Mouse (Mus musculus) adrenal gland, postnatal 14 days (tissue): ENCODE results near the gene Trp53i11. TPM values are rescaled to one million over a fixed set of nuclear protein-coding genes. Genes with fewer than 3 reads are reported as not detected.
A peak's percentile ranks its signal among the peaks of the same experiment; 100 is the strongest.

Source experiments
- DNase-seq: peaks from one replicate; pipeline ENCODE4 v3.0.0; 2021; ENCODE audit warnings: mixed read lengths
- total RNA-seq: library from RNA; stranded (reverse); gene quantifications from 2 replicates; pipeline ENCODE4 v1.2.3, GENCODE M21; 2021

The Trp53i11 gene
- total RNA-seq, 1 experiment from 2014 or later = 70.9 TPM

GRCm38 (mm10) chr2:93199531-93199974, 12.2 kb downstream of the Trp53i11 start:
- peak; percentile 75 for DNase-seq

DNA sequence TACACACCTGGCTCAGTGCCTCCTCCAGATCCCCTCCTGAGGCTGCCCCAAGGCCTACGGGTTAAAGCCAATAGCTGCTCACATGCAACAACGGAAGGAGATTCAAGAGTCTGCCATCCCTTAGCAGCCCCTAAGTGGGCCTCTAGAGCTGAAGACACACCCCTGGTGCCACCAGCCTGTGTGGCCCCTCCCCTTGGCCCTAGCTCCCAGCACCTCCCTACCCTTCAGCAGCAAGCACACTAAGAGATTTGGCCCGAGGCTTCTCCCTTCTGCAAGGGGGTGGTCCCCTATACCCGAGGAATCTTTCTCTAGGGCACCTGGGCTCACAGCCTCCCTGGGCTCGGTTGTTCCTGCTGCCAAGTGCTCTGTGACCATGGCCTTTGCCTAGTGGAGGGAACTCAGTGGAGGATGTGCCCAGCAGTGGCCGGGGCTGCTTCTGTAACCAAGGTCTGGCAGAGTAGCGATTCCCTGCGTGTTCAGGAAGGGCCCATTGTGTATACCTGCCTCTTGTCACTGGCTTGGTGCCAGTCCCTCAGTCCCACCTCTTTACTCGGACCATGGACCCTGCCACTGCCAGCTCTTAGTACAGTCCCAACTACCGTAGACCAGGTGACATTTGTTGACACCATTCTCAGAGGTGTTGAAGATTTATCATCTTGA, 13.5 kb downstream of the Trp53i11 start:
- peak; percentile 58 for DNase-seq

DNA sequence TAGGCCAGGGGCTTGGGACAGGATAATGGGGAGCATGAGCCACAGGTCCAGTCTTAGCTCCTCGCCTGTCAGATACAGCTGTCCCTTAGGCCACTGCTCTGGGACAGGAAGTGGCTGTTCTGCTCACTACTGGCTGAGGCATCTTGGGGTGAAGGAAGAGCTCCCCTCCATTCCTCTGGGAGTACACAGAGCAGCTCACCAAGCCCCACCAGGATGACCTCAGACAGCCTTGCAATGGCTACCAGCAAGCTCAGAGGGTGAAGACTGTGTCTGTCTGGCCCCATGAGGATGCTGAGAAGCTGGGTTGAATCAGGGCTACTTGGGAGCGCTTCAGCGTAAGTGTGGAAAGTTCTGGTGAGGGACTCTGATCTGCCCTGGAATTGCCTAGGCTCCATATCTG, 14.6 kb downstream of the Trp53i11 start:
- DNase-seq = no peak

GRCm38 (mm10) chr2:93202782-93203181, 15.4 kb downstream of the Trp53i11 start:
- DNase-seq = no peak

GRCm38 (mm10) chr2:93203682-93204081, 16.3 kb downstream of the Trp53i11 start:
- DNase-seq = peak; percentile 92

GRCm38 (mm10) chr2:93204571-93204970, 17.2 kb downstream of the Trp53i11 start:
- DNase-seq = no peak

DNA sequence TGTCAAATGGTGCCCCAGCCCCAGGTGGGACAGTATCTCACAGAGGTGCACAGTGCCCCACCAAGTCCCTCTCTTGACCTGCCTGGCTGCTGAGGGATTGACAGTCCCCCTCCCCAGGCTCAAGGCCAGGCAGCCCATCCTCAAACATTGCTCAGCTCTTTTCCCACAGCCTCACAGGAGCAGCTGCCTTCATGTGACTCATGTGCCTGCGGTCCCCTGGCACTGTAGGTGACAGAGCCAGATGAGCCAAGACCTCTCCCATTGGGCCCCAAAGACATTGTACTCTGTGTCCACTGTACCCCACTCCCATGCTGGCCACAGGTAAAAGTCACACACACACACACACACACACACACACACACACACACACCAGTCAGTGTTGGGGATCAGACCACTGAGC, 18.8 kb downstream of the Trp53i11 start:
- no peak for DNase-seq

GRCm38 (mm10) chr2:93212386-93212785, 25.0 kb downstream of the Trp53i11 start:
- no peak for DNase-seq

DNA sequence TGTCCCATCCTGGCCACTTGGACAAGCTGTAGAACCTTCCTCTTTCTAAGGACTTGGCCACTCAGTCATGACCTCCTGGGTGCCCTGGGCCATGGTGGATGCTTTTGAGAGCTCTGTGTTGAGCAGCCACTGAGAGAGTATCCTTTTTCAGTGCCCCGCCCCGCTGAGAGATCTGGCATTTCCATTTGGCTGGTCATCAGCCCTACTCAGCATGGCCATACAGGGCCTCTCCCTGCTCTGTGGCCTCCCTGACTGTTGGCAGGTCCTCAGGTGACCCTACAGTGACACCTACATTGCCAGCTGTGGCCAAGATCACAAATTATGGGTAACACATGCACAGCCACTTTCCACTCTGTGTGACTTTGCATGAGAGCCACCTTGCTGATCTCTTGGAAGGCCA, 25.5 kb downstream of the Trp53i11 start:
- no peak for DNase-seq

DNA sequence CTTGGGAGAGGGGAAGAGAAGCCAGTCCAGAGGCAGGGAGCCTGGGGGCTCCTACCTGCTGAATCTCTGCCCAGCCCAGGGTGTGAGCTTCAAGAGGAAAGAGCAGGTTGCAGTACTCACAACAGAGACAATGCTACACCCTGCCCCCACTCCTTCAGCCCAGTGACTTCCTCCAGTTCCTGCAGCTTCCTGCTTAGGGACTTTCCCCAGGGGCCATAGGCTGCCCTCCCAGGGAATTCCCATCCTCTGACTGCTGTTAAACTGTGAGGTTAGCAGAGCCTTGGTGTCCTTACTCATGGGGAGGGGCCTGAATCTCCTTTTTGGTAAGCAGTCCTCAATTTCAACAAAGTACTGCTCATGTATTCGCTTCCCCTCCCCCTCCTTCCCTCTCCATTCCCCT, 26.8 kb downstream of the Trp53i11 start:
- DNase-seq = peak; percentile 58

DNA sequence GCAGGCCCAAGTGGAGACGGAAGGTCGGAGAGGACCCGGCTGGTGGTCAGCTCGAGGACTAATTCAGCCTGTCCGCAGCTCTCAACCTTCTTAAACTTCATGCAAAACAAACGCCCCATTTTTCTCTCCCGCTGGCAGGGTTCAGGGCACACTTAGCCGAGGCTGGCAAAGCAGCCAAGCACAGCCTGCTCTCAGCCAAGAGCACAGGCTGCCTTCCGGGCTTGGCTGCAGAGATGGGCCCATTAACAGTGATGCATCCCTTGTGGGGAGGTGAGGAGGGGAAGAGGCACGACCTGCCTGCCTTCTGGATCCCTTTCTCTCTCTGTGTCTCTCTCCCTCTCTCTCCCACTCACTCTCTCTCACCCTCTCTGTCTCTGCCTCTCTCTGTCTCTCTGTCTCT, 28.4 kb downstream of the Trp53i11 start:
- no peak for DNase-seq

GRCm38 (mm10) chr2:93217015-93217414, 29.7 kb downstream of the Trp53i11 start:
- DNase-seq = peak; percentile 95

GRCm38 (mm10) chr2:93218353-93218990, 31.1 kb downstream of the Trp53i11 start:
- DNase-seq = peak; percentile 75

- no peak for DNase-seq
These were observed 32.2 kb downstream of the Trp53i11 start for GRCm38 (mm10) chr2:93219576-93219975.

GRCm38 (mm10) chr2:93220447-93220846, 33.1 kb downstream of the Trp53i11 start:
- DNase-seq = peak; percentile 66

DNA sequence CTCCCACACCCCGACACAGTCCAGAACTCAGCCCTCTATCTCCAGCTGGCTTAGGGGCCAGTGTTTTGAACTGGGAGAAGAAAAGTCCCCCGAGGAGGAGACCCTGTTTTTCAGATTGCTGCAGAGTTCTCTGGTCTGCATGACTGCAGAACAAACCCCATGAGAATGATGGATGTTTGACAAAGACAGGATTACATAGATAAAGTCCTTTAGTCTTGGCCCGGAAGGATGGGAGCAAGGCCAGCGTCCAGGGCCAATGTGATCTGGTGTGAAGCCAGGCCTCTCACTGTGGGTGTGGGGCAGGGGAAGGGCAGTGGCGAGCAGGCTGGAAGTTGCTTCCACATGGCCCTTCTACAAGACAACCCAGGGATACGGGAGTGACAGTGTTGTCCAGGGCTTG, 36.1 kb downstream of the Trp53i11 start:
- peak; percentile 90 for DNase-seq

DNA sequence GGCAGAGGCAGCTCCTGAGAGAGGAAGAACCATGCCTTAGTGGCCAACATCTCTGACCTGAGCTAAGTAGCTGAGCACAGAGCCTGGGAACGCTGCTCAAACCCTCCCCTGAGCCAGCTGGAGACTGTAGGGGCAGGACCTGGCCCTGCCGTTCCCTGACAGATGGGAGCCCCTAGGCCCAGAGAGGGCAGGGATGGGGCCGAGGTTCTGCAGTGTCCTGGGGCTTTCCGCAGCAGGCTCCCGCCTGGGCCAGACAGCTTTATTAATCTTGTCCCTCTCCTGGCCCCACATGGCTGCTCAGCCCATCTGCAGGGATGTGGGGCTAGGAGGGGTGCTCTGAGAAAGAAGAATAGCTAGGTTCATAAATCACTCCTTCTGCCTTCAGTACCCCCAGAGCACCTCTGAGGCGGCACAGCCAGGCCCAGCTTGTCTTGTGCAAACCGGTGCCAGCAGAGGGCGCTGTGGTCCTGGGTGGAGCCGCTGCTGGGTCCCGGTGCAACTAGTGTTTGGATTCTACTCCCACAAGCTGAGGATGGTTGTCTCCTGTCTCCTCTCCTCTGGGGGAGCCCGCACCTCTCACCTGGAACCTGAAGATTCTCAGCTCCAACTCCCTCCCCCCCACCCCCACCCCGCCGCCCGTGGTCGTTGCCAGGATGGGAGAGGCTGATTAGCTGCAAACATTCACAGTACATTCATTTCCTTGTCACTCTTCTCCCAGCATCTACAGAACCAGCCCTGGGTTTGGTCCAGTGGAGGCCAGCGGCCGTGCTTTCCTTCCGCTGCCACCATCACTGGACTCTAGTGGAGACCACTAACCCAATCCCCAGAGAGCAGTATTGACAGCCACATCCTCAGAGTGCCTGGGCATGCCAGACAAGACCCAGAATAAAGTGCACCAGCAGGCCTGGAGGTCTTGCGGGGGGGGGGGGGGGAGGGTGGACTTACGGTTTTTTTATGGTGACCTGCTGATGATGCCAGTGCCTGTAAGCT, 39.6 kb downstream of the Trp53i11 start:
- peak; percentile 96 for DNase-seq

GRCm38 (mm10) chr2:93227713-93228479, 40.5 kb downstream of the Trp53i11 start:
- peak; percentile 39 for DNase-seq

GRCm38 (mm10) chr2:93228480-93228824, 41.1 kb downstream of the Trp53i11 start:
- peak; percentile 41 for DNase-seq

- DNase-seq = peak; percentile 62
These were observed 44.8 kb downstream of the Trp53i11 start for GRCm38 (mm10) chr2:93232141-93232540.

DNA sequence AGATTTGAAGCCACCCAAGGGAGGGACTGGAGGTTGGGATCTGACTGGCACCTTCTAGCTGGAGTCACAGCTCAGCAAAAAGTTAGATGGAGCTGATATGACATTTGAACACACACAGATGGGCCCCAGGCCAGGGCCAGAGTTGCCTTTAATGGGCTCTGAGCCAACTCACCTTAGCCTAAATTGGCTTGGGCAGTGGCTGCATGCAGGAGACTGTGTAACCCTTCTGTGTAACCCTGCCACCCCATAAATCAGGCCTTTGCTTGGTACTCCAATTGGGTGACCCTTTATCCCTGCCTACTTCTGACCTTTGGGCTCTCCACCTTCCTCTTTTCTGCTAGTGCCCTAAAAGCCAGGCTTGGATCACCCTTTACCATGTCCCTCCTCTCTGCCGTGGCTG, 49.7 kb downstream of the Trp53i11 start:
- peak; percentile 75 for DNase-seq

DNA sequence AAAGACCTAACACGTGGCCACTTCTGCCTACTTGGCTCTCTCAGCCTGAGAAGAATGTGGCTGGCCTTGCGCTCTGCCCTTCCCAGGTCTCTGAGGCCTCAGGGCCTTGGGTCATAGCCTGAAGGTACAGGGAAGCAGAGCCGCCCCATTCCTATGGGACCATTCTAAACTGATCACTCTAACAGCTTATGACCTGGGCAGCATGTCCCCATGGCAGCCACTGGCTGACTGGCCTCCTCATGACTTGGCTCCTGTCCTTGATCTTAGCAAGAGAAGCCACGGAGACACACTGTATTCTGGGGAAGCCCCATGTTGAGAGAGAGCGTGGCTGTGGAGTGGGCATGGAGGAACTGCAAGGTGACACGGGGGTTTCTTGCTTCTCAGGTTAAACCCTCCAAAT, 51.5 kb downstream of the Trp53i11 start:
- DNase-seq = peak; percentile 70
